Comparison of ENCODE assay signal across 37 mouse cellular contexts in the genomic region with DNA sequence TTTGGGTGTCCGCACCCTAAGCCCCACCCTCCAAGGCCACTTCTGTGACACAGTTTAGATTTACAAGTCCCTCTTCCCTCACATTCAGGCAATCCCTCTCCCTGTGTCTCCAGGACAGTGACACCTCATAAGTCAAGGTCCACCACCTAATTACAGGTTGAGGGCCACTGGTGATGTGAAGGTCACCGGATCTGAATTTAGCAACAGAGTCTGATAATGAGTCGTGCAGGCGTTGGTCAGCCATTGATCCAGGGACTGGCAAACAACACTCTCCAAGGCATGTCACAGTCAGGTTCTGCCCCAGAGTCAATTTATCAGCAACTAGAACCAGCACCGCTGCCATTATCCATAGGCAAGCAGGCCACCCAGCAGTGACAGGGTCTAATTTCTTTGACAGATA. TPM values are rescaled to one million over a fixed set of nuclear protein-coding genes. Genes with fewer than 3 reads are reported as not detected.
"Had no signal": no experiment of that assay in that cellular context is flagged by ENCODE, and none has a peak within 500 bp of the region (broad histone marks: within the 10 kb centered on the region; RNA-seq: fewer than 3 reads in every experiment).

No protein-coding gene starts in this region.

- H3K9ac ChIP-seq: heart, embryonic 13.5 days; heart, embryonic 15.5 days; hindbrain, embryonic 12.5 days; hindbrain, embryonic 14.5 days; intestine, embryonic 15.5 days; limb, embryonic 12.5 days; liver, embryonic 13.5 days had no signal

- H3K4me1 ChIP-seq: heart, embryonic 13.5 days; heart, embryonic 15.5 days; hindbrain, embryonic 12.5 days; intestine, embryonic 15.5 days; limb, embryonic 10.5 days; limb, embryonic 12.5 days; liver, embryonic 13.5 days had no signal

- H3K36me3 ChIP-seq: heart, embryonic 13.5 days; heart, embryonic 15.5 days; hindbrain, embryonic 10.5 days; hindbrain, embryonic 12.5 days; intestine, embryonic 15.5 days; limb, embryonic 10.5 days; limb, embryonic 12.5 days; liver, embryonic 13.5 days had no signal

- H3K27ac ChIP-seq: gastrocnemius, adult 2 months; heart, adult 2 months; heart, embryonic 13.5 days; heart, embryonic 15.5 days; hindbrain, embryonic 10.5 days; hindbrain, embryonic 12.5 days; hindbrain, embryonic 14.5 days; intestine, embryonic 15.5 days; layer of hippocampus, adult 2 months; left cerebral cortex, adult 2 months; limb, embryonic 10.5 days; limb, embryonic 12.5 days; liver, embryonic 13.5 days had no signal

- H3K4me2 ChIP-seq: heart, embryonic 11.5 days; heart, embryonic 13.5 days; heart, embryonic 15.5 days; hindbrain, embryonic 12.5 days; hindbrain, embryonic 14.5 days; intestine, embryonic 15.5 days; limb, embryonic 12.5 days; liver, embryonic 13.5 days had no signal

- H3K4me3 ChIP-seq: gastrocnemius, adult 2 months; heart, adult 2 months; heart, embryonic 13.5 days; heart, embryonic 15.5 days; hindbrain, embryonic 10.5 days; hindbrain, embryonic 12.5 days; intestine, embryonic 15.5 days; layer of hippocampus, adult 2 months; left cerebral cortex, adult 2 months; limb, embryonic 10.5 days; limb, embryonic 12.5 days; liver, embryonic 13.5 days had no signal

- H3K27me3 ChIP-seq: heart, embryonic 13.5 days; heart, embryonic 15.5 days; hindbrain, embryonic 12.5 days; intestine, embryonic 15.5 days; limb, embryonic 12.5 days; liver, embryonic 13.5 days had no signal

- ATAC-seq: hindbrain, embryonic 16.5 days; inflammation-experienced regulatory T-cells, adult 6 months; intestine, embryonic 15.5 days; intestine, postnatal 0 days had no signal

- H3K9me3 ChIP-seq: heart, embryonic 15.5 days; hindbrain, embryonic 10.5 days; hindbrain, embryonic 12.5 days; intestine, embryonic 15.5 days; limb, embryonic 10.5 days; limb, embryonic 12.5 days; liver, embryonic 13.5 days had no signal

- DNase-seq: gastrocnemius, adult 2 months; gastrocnemius, postnatal 10 days; gastrocnemius, postnatal 25 days; heart, adult 2 months; heart, postnatal 4 days; kidney, adult 18-20 months; kidney, adult 8-10 months; kidney, postnatal 10 days; kidney, postnatal 25 days; kidney, postnatal 4 days; liver, embryonic 13.5 days had no signal

RNA-seq across cellular contexts. Expression of a gene that starts 8.7 kb away (rescaled TPM):
- total RNA-seq: gastrocnemius, adult 2 months; gastrocnemius, postnatal 10 days; gastrocnemius, postnatal 25 days; gastrocnemius, postnatal 4 days; granulocyte monocyte progenitor cell, adult 5-6 weeks; heart, adult 2 months; heart, postnatal 25 days; heart, postnatal 4 days; layer of hippocampus, adult 2 months; layer of hippocampus, postnatal 10 days; layer of hippocampus, postnatal 25 days; left cerebral cortex, adult 2 months; left cerebral cortex, postnatal 14 days; left cerebral cortex, postnatal 36 days had no signal
- polyA plus RNA-seq: frontal cortex, adult 2 months; heart, adult 2 months; heart, embryonic 11.5 days; heart, embryonic 13.5 days; heart, embryonic 15.5 days; heart, postnatal 0 days; hindbrain, embryonic 10.5 days; hindbrain, embryonic 12.5 days; hindbrain, embryonic 14.5 days; hindbrain, embryonic 16.5 days; inflammation-experienced regulatory T-cells, adult 6 months; intestine, embryonic 15.5 days; intestine, postnatal 0 days; kidney, embryonic 14.5 days; kidney, embryonic 16.5 days; limb, embryonic 10.5 days; limb, embryonic 12.5 days; limb, embryonic 14.5 days; liver, embryonic 13.5 days had no signal

RNA-seq across cellular contexts. Expression of a gene that starts 8.8 kb away (rescaled TPM):
- total RNA-seq: gastrocnemius, adult 2 months; gastrocnemius, postnatal 10 days; gastrocnemius, postnatal 25 days; gastrocnemius, postnatal 4 days; granulocyte monocyte progenitor cell, adult 5-6 weeks; heart, adult 2 months; heart, postnatal 25 days; heart, postnatal 4 days; layer of hippocampus, adult 2 months; layer of hippocampus, postnatal 10 days; layer of hippocampus, postnatal 25 days; left cerebral cortex, adult 2 months; left cerebral cortex, postnatal 14 days; left cerebral cortex, postnatal 36 days had no signal
- polyA plus RNA-seq: frontal cortex, adult 2 months; heart, adult 2 months; heart, embryonic 11.5 days; heart, embryonic 13.5 days; heart, embryonic 15.5 days; heart, postnatal 0 days; hindbrain, embryonic 10.5 days; hindbrain, embryonic 12.5 days; hindbrain, embryonic 14.5 days; hindbrain, embryonic 16.5 days; inflammation-experienced regulatory T-cells, adult 6 months; intestine, embryonic 15.5 days; intestine, postnatal 0 days; kidney, embryonic 14.5 days; kidney, embryonic 16.5 days; limb, embryonic 10.5 days; limb, embryonic 12.5 days; limb, embryonic 14.5 days; liver, embryonic 13.5 days had no signal

RNA-seq across cellular contexts. Expression of a gene that starts 31.1 kb away (rescaled TPM):
- total RNA-seq: gastrocnemius, adult 2 months; gastrocnemius, postnatal 25 days; granulocyte monocyte progenitor cell, adult 5-6 weeks; heart, adult 2 months; heart, postnatal 25 days; heart, postnatal 4 days; layer of hippocampus, adult 2 months; layer of hippocampus, postnatal 10 days; layer of hippocampus, postnatal 25 days; left cerebral cortex, adult 2 months; left cerebral cortex, postnatal 14 days; left cerebral cortex, postnatal 36 days had no signal
- polyA plus RNA-seq: heart, adult 2 months; heart, embryonic 11.5 days; heart, embryonic 13.5 days; hindbrain, embryonic 10.5 days; hindbrain, embryonic 12.5 days; hindbrain, embryonic 14.5 days; hindbrain, embryonic 16.5 days; inflammation-experienced regulatory T-cells, adult 6 months; intestine, postnatal 0 days; kidney, embryonic 14.5 days; kidney, embryonic 16.5 days; limb, embryonic 10.5 days; limb, embryonic 12.5 days had no signal

RNA-seq across cellular contexts. Expression of a gene that starts 40.6 kb away (rescaled TPM):
- total RNA-seq: gastrocnemius, adult 2 months; gastrocnemius, postnatal 10 days; gastrocnemius, postnatal 25 days; gastrocnemius, postnatal 4 days; granulocyte monocyte progenitor cell, adult 5-6 weeks; heart, adult 2 months; heart, postnatal 25 days; heart, postnatal 4 days; layer of hippocampus, adult 2 months; layer of hippocampus, postnatal 10 days; layer of hippocampus, postnatal 25 days; left cerebral cortex, adult 2 months; left cerebral cortex, postnatal 14 days; left cerebral cortex, postnatal 36 days had no signal
- polyA plus RNA-seq: frontal cortex, adult 2 months; heart, adult 2 months; heart, embryonic 11.5 days; heart, embryonic 13.5 days; heart, embryonic 15.5 days; heart, postnatal 0 days; hindbrain, embryonic 10.5 days; hindbrain, embryonic 12.5 days; hindbrain, embryonic 14.5 days; hindbrain, embryonic 16.5 days; inflammation-experienced regulatory T-cells, adult 6 months; intestine, embryonic 15.5 days; intestine, postnatal 0 days; kidney, embryonic 14.5 days; kidney, embryonic 16.5 days; limb, embryonic 10.5 days; limb, embryonic 12.5 days; limb, embryonic 14.5 days; liver, embryonic 13.5 days had no signal

RNA-seq across cellular contexts. Expression of a gene that starts 49.5 kb away (rescaled TPM):
- total RNA-seq: granulocyte monocyte progenitor cell, adult 5-6 weeks had no signal
- polyA plus RNA-seq: heart, embryonic 11.5 days; heart, embryonic 15.5 days; inflammation-experienced regulatory T-cells, adult 6 months; kidney, embryonic 14.5 days had no signal
